Mouse (Mus musculus) heart, adult 10 weeks (tissue): ENCODE data around the gene Ankrd39. TPM values are rescaled to one million over a fixed set of nuclear protein-coding genes. Genes with fewer than 3 reads are reported as not detected.

Experiments used
- polyA plus RNA-seq: library from polyadenylated mRNA; stranded (reverse); fragments of 350-450 nt; fragmentation: Illumina TruSeq; extraction: RNeasy Lipid Tissue Mini Kit (QIAGEN cat#74804); gene quantifications from one replicate; pipeline ENCODE4 v1.2.3, GENCODE M21; 2014; ENCODE audit warnings: low read depth, low replicate concordance

The Ankrd39 gene
- polyA plus RNA-seq = 8.9 TPM

GRCm38 (mm10) chr1:36546888-36547471 lies at the start of gene Ankrd39:
Ankrd39 (minus strand) TSS chr1:36547445.

DNA sequence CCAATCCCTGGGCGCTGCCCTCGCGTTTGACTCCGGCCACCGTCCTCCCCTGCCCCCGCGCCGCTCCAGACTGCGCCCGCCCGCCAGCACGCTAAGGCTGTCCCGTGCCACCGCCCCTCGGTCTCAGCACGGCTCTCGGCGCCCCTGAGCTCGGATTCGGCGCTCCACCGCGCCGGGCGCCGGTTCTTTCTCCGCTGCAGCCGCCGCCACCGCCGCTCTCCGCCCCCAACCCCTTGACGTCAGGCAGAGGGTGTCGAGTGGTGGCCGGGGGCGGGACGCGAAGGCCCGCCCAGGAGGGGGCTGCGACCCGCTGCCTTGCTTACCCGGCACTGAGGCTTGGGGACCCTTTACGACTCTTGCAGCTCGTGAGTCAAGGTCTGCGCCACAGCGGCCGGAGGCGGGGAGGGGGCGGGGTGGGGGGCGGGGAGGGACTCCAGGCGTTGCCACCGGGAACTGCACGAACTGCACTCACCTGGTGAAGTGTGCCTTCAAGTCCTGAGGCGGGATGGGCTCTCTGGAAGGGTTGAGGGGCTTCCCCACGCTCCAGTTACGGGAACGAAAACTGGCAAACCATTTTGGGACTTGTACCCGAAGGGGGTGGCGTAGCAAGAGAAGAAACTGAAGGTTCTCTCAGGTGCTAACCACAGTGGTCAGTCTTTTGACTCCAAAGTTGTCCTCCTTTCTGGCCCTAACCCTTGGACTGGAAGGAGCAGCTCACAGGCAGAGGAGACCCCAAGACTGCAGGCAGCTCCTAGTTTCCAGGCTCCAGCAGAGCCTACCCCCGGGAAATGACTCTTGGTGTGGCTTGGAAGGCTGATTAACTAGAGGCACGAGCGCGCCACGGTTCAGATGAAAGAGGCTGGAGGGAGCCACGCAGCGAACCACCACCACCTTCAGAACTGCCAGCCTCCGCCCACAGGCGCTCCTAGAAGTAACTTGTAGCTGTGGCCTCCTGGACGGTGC lies 11.1 kb upstream of the Ankrd39 start, which contains the start of gene Sema4c:
Gene Sema4c (minus strand): TSS at position 319 of the 963 bp plus-strand sequence.

DNA sequence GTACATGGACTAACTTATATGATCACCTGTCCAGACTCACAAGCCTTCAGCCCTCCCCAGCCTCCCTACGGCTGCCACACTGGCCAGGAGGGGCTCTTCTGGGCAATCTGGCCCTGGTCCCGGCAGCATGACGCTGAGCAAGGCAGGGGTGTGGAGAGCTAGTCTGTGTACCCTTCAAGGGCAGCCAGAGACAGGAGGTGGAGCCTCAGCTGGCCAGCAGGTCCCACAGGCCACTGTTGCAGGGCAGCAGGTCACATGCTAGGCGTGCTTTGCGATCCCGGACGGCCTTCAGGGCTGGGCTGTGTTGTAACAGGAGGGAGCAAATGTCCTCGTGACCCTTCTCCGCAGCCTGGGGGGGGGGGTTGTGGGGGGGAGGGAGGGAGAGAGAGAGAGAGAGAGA lies 8.1 kb downstream of the Ankrd39 start, which contains the start of gene Gm42417:
Gene Gm42417 (minus strand): TSS at position 244 of the 400 bp plus-strand sequence.

GRCm38 (mm10) chr1:36536783-36537182 lies 10.5 kb downstream of the Ankrd39 start, which contains the start of gene Ankrd23:
Ankrd23 (minus strand) TSS chr1:36536883.

GRCm38 (mm10) chr1:36511289-36512021 lies 35.8 kb downstream of the Ankrd39 start, which contains the start of gene Cnnm3:
Cnnm3 (plus strand) TSS chr1:36511867.

Other genes starting within 250 kb of the Ankrd39 start
- 8.5 TPM for gene Arid5a, start 239.7 kb downstream of the Ankrd39 start, polyA plus RNA-seq
- gene Kansl3, start 178.3 kb downstream of the Ankrd39 start, polyA plus RNA-seq = 57.0 TPM
- gene Fer1l5, start 175.2 kb downstream of the Ankrd39 start, polyA plus RNA-seq = not detected
- 24.8 TPM for gene Lman2l, start 102.2 kb downstream of the Ankrd39 start, polyA plus RNA-seq
- 3.0 TPM for gene Cnnm4, start 75.8 kb downstream of the Ankrd39 start, polyA plus RNA-seq
- gene Cnnm3, start 35.6 kb downstream of the Ankrd39 start, polyA plus RNA-seq = 11.7 TPM
- 427 TPM for gene Ankrd23, start 10.6 kb downstream of the Ankrd39 start, polyA plus RNA-seq
- not detected for gene Gm42417, start 8.0 kb downstream of the Ankrd39 start, polyA plus RNA-seq
- 13.0 TPM for gene Sema4c, start 10.9 kb upstream of the Ankrd39 start, polyA plus RNA-seq
- gene Fam178b, start 135.7 kb upstream of the Ankrd39 start, polyA plus RNA-seq = not detected
- 1,949 TPM for gene Cox5b, start 144.0 kb upstream of the Ankrd39 start, polyA plus RNA-seq
- not detected for gene 4933424G06Rik, start 162.7 kb upstream of the Ankrd39 start, polyA plus RNA-seq
- gene Actr1b, start 167.0 kb upstream of the Ankrd39 start, polyA plus RNA-seq = 80.8 TPM
- not detected for gene Zap70, start 214.4 kb upstream of the Ankrd39 start, polyA plus RNA-seq